Mouse (Mus musculus): Measurements from ENCODE around the gene Vapa.
A peak's percentile ranks its signal among the peaks of the same experiment; 100 is the strongest.
"Not testable (repeated sequence)": the region's sequence is repeated elsewhere in the genome, so short reads cannot be mapped to it uniquely, and the experiment has no call there.

Gene Vapa

GRCm38 (mm10) chr17:65613463-65614412 lies at the start of gene Vapa:
Gene Vapa (minus strand): TSS chr17:65613555.
- peak; percentile 94 for DNase-seq (ENCODE audit: low read depth, low spot score)

- no peak for DNase-seq (ENCODE audit: low read depth, low spot score)
These were observed 49.3 kb upstream of the Vapa start for GRCm38 (mm10) chr17:65662662-65663061.

- DNase-seq (ENCODE audit: low read depth, low spot score): no peak
These were observed 45.1 kb upstream of the Vapa start for GRCm38 (mm10) chr17:65658416-65658815.

GRCm38 (mm10) chr17:65657958-65658357 lies 44.6 kb upstream of the Vapa start:
- no peak for DNase-seq (ENCODE audit: low read depth, low spot score)

- no peak for DNase-seq (ENCODE audit: low read depth, low spot score)
These were observed 43.4 kb upstream of the Vapa start for GRCm38 (mm10) chr17:65656731-65657130.

- DNase-seq (ENCODE audit: low read depth, low spot score): no peak
These were observed 42.7 kb upstream of the Vapa start for GRCm38 (mm10) chr17:65656076-65656475.

GRCm38 (mm10) chr17:65655608-65656007 lies 42.3 kb upstream of the Vapa start:
- no peak for DNase-seq (ENCODE audit: low read depth, low spot score)

GRCm38 (mm10) chr17:65650598-65650997 lies 37.2 kb upstream of the Vapa start:
- no peak for DNase-seq (ENCODE audit: low read depth, low spot score)

GRCm38 (mm10) chr17:65649175-65649493 lies 35.8 kb upstream of the Vapa start:
- DNase-seq (ENCODE audit: low read depth, low spot score): no peak

- no peak for DNase-seq (ENCODE audit: low read depth, low spot score)
These were observed 35.2 kb upstream of the Vapa start for GRCm38 (mm10) chr17:65648371-65649174.

GRCm38 (mm10) chr17:65647961-65648360 lies 34.6 kb upstream of the Vapa start:
- no peak for DNase-seq (ENCODE audit: low read depth, low spot score)

- DNase-seq (ENCODE audit: low read depth, low spot score): no peak
These were observed 33.9 kb upstream of the Vapa start for GRCm38 (mm10) chr17:65647226-65647625.

GRCm38 (mm10) chr17:65643579-65643978 lies 30.2 kb upstream of the Vapa start:
- no peak for DNase-seq (ENCODE audit: low read depth, low spot score)

GRCm38 (mm10) chr17:65643051-65643521 lies 29.7 kb upstream of the Vapa start:
- DNase-seq (ENCODE audit: low read depth, low spot score): no peak

- DNase-seq (ENCODE audit: low read depth, low spot score): no peak
These were observed 29.2 kb upstream of the Vapa start for GRCm38 (mm10) chr17:65642578-65642991.

- DNase-seq (ENCODE audit: low read depth, low spot score): no peak
These were observed 28.4 kb upstream of the Vapa start, which contains the start of gene Txndc2 for GRCm38 (mm10) chr17:65641734-65642218. Gene Txndc2 (minus strand): TSS chr17:65642168.

- no peak for DNase-seq (ENCODE audit: low read depth, low spot score)
These were observed 25.8 kb upstream of the Vapa start for GRCm38 (mm10) chr17:65639144-65639543.

- no peak for DNase-seq (ENCODE audit: low read depth, low spot score)
These were observed 22.5 kb upstream of the Vapa start for GRCm38 (mm10) chr17:65635715-65636360.

GRCm38 (mm10) chr17:65629943-65630342 lies 16.6 kb upstream of the Vapa start:
- no peak for DNase-seq (ENCODE audit: low read depth, low spot score)

GRCm38 (mm10) chr17:65628823-65629532 lies 15.6 kb upstream of the Vapa start:
- DNase-seq (ENCODE audit: low read depth, low spot score): not testable (repeated sequence)

- no peak for DNase-seq (ENCODE audit: low read depth, low spot score)
These were observed 12.9 kb upstream of the Vapa start for GRCm38 (mm10) chr17:65626301-65626700.

All from c-Kit-negative CD71-positive TER-119-positive erythroid progenitor cells, embryonic 14.5 days (primary cell).